Comparison of ENCODE assay signal across 18 mouse cellular contexts in genomic region chr13:20601421-20601820, GRCm38 (mm10).
"Had no signal": no experiment of that assay in that cellular context is flagged by ENCODE, and none has a peak within 500 bp of the region (broad histone marks: within the 10 kb centered on the region; RNA-seq: fewer than 3 reads in every experiment).

No protein-coding gene starts in this region.

- H3K27ac ChIP-seq: lung, embryonic 15.5 days; macrophage; midbrain, embryonic 13.5 days; midbrain, embryonic 15.5 days; neural tube, embryonic 12.5 days; stomach, embryonic 15.5 days; stomach, postnatal 0 days had no signal

- H3K4me1 ChIP-seq: lung, embryonic 15.5 days; midbrain, embryonic 15.5 days; neural tube, embryonic 12.5 days; stomach, embryonic 15.5 days had no signal

- H3K9ac ChIP-seq: liver, postnatal 0 days; lung, embryonic 15.5 days; midbrain, embryonic 13.5 days; midbrain, embryonic 15.5 days; neural tube, embryonic 12.5 days; stomach, embryonic 15.5 days had no signal

- ATAC-seq: liver, postnatal 0 days; lung, postnatal 0 days; midbrain, embryonic 13.5 days; midbrain, embryonic 15.5 days had no signal

- DNase-seq: liver, postnatal 0 days; lung, adult 2 months; lung, postnatal 14 days; lung, postnatal 36 days; right cerebral cortex, postnatal 14 days; thymus, adult 18-20 months; thymus, postnatal 14 days; thymus, postnatal 4 days had no signal

- H3K4me3 ChIP-seq: lung, embryonic 15.5 days; megakaryocyte, embryonic 14.5 days; midbrain, embryonic 13.5 days; midbrain, embryonic 15.5 days; neural tube, embryonic 12.5 days; stomach, embryonic 15.5 days had no signal

- H3K9me3 ChIP-seq: lung, embryonic 15.5 days; megakaryocyte, embryonic 14.5 days; midbrain, embryonic 13.5 days; midbrain, embryonic 15.5 days; neural tube, embryonic 12.5 days; stomach, embryonic 15.5 days had no signal

- H3K4me2 ChIP-seq: lung, embryonic 15.5 days; midbrain, embryonic 11.5 days; midbrain, embryonic 13.5 days; midbrain, embryonic 15.5 days; neural tube, embryonic 12.5 days; stomach, embryonic 15.5 days had no signal

- H3K27me3 ChIP-seq: lung, embryonic 15.5 days; megakaryocyte, embryonic 14.5 days; midbrain, embryonic 15.5 days; neural tube, embryonic 12.5 days; stomach, embryonic 15.5 days had no signal

- H3K36me3 ChIP-seq: stomach, embryonic 15.5 days had no signal
